27 mouse cellular contexts compared by ENCODE assay signal in genomic region chr1:43939310-43939709, GRCm38 (mm10). TPM values are rescaled to one million over a fixed set of nuclear protein-coding genes. Genes with fewer than 3 reads are reported as not detected.
A peak's percentile ranks its signal among the peaks of the same experiment; 100 is the strongest.
DNase-seq lines count a peak whose midpoint lies in the region; ATAC-seq and TF ChIP-seq lines count a peak whose summit lies in the region.
"Had no signal": no experiment of that assay in that cellular context is flagged by ENCODE, and none has a peak within 500 bp of the region (broad histone marks: within the 10 kb centered on the region; RNA-seq: fewer than 3 reads in every experiment).

No protein-coding gene starts in this region.

- peaks cover 50% of the 10 kb centered on the region for H3K36me3 ChIP-seq in G1E (replicated peaks)

- no peak overlapping the region for H3K4me3 ChIP-seq in G1E (ENCODE audit: low read depth, low read length)
- H3K4me3 ChIP-seq: embryonic facial prominence, embryonic 15.5 days; erythroblast, embryonic 14.5 days; forebrain, embryonic 10.5 days; heart, embryonic 10.5 days; heart, embryonic 15.5 days; hindbrain, embryonic 10.5 days; hindbrain, embryonic 15.5 days had no signal

- peak; percentile 7 for DNase-seq in G1E (ENCODE audit: low spot score)
- no peak for DNase-seq in heart, postnatal 25 days (ENCODE audit: low spot score)
- no peak for DNase-seq in lung, postnatal 25 days (ENCODE audit: low spot score)
- DNase-seq in Muller cell, postnatal 12 days (ENCODE audit: inconsistent ontology term) = no peak
- DNase-seq in ovary, adult 18-20 months (ENCODE audit: low spot score) = no peak
- DNase-seq: adrenal gland, adult 2 months; adrenal gland, postnatal 25 days; B cell, adult 2 months; cerebellum, adult 2 months; cerebellum, postnatal 10 days; embryo, embryonic 11 days; gastrocnemius, postnatal 36 days; heart, adult 18-20 months; heart, postnatal 14 days had no signal

- no peaks in the 10 kb centered on the region for H3K9me3 ChIP-seq in G1E (replicated peaks)
- H3K9me3 ChIP-seq: embryonic facial prominence, embryonic 15.5 days; forebrain, embryonic 10.5 days; heart, embryonic 10.5 days; heart, embryonic 15.5 days; hindbrain, embryonic 10.5 days; hindbrain, embryonic 15.5 days had no signal

- intact Hi-C loops in heart, postnatal 25 days (cut with DNase I) = loop anchor here (10.0 kb wide), 1 partner anchor 845 kb away; the partner anchor contains the start of genes AI597479 and Tgfbrap1

- ATAC-seq in G1E (ENCODE audit: extremely low read depth, insufficient number of reproducible peaks, low FRiP score, poor library complexity, severe bottlenecking) = no peak
- ATAC-seq in common myeloid progenitor, adult 5-6 weeks (replicated peaks; ENCODE audit: low read depth, poor library complexity, severe bottlenecking) = 0 out of 2 replicates have a peak, but pooled peaks have one; percentile 21
- ATAC-seq in megakaryocyte progenitor cell, adult 5-6 weeks (replicated peaks; ENCODE audit: poor library complexity) = 0 out of 2 replicates have a peak, but pooled peaks have one; percentile 30
- ATAC-seq: forebrain, embryonic 14.5 days; intestine, postnatal 0 days; Patski had no signal

- H3K27me3 ChIP-seq in G1E (ENCODE audit: insufficient read depth, low read length) = no peaks in the 10 kb centered on the region
- H3K27me3 ChIP-seq: CH12.LX; embryonic facial prominence, embryonic 15.5 days; heart, embryonic 15.5 days; hindbrain, embryonic 15.5 days; Patski had no signal

- peaks cover 42% of the 10 kb centered on the region for H3K4me1 ChIP-seq in G1E (ENCODE audit: insufficient read depth, low read depth, low read length)

- no peak for TF ChIP-seq CTCF in G1E (IDR thresholded peaks at IDR 0.05; ENCODE audit: low read depth, low read length)

RNA-seq across cellular contexts. Expression of gene Tpp2, which starts 5.9 kb away (rescaled TPM):
- 215 and 240 TPM in 2 replicates for total RNA-seq in G1E (2014; fragmentation: Nextera tagmentation)
- total RNA-seq in G1E (2017) = 204 and 246 TPM in 2 replicates
- polyA plus RNA-seq in G1E (2012) = 19.0 and 19.4 TPM in 2 replicates
- 113 and 127 TPM in 2 replicates for total RNA-seq in common myeloid progenitor, adult 5-6 weeks (2017)
- total RNA-seq in megakaryocyte progenitor cell, adult 5-6 weeks (2015) = 81.2 and 93.6 TPM in 2 replicates
- 76.1 and 102 TPM in 2 replicates for total RNA-seq in megakaryocyte progenitor cell, adult 5-6 weeks (2017)
- total RNA-seq in heart, postnatal 25 days (2021) = 10 to 100 TPM; 41.5 to 44.2 TPM
